Mouse (Mus musculus) thymus, postnatal 36 days (tissue): Measurements from ENCODE around the gene Chst12.

Experiments used
- DNase-seq, 2 experiments: peaks; one replicate each; pipeline ENCODE4 v3.0.0; 2022; ENCODE audit warnings: mixed read lengths in 2 of 2

Gene Chst12

DNA sequence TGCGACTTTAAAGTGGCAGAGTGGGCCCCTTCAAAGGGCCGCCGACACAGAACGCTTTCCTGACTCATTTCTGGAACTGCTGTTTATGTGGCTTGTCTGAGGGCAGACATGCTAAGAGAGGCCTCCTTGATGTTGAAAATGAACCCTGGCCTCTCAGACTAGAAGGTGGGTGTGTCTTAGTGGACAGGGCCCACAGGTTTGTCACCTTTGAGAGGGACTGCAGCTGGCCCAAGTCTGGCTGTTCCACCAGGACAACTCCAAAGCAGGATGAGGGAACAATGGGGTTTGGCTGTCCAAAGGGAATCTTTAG lies 12.5 kb downstream of the Chst12 start:
- DNase-seq: no peak

DNA sequence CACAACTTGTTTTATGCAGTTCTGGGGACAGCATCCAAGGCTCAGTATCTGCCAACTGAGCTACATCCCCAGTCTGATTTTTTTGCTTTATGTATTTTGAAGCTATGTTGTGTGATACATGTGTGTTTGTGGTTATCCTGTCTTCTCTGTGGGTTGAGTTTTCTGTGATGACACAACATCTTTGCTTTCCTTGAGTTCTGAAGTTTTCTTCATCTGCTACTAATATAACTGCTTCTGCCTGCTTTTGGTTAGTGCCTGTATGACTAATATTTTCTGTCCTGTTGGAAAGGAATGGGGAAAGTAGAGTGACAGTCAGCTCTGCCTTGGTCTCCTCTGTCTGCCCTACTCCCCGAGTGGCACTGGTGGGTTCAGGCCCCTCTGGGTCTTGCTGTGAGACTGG lies 15.8 kb downstream of the Chst12 start:
- no peak for DNase-seq

DNA sequence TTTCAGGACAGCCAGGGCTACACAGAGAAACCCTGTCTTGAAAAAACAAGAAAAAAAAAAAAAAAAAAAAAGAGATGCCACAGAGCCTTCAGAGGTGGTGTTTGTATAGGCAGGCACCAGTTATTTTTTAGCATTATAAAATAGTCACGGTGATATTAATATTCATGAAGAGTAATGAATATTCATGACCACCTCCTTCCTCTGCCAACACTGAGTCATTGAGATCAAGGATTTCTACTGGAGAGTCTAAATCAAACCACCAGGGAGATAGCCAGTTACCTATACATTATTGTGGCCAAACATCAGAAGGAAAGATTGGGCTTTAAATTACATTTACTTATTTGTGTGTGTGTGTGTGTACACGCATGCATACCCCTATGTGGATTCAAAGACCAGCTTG lies 21.4 kb downstream of the Chst12 start:
- DNase-seq: no peak

DNA sequence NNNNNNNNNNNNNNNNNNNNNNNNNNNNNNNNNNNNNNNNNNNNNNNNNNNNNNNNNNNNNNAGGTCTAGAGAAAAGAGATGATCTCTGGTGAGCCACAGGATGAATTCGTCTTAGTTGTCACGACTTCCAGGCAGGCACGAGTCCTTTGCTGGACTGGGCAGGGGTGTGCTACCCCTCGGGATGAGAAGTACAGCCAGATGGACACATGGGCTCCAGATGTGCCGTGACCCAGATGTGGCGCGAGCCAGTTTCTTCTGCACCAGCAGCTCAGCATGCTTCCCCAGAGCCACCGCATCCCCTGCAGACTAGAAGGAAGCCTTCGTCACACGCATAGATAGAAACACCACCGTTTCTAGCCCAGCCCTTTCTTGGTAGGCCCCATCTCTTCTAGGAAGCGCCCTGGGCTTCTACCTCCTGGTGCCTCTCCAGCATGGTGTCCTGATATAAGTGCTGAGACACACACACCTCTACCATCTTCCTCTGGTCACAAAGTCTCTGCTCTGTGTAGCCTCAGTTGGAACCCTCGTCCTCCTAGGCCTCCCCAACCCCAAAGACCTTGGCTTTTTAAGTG lies 32.8 kb downstream of the Chst12 start:
- no peak for DNase-seq

DNA sequence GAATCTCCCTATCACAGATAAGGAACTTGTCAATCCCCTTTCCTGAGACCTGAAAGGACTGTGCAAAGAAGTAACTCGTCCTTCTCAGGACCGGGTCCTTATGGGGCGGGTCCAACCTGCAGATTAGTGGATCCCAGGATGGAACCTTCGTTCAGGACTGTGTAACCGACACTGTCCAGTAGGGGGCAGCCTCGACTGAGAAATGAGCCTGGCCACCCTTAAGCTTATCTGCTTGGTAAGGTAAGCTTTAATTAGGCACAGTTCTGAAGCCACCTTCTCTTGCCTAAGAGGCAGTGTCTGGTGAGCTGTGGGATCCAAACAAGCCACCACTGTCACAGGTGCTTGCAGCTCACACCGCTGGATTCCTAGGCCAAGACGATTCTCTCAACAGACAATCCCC lies 34.8 kb downstream of the Chst12 start:
- DNase-seq: peak; percentile 74 to 81

DNA sequence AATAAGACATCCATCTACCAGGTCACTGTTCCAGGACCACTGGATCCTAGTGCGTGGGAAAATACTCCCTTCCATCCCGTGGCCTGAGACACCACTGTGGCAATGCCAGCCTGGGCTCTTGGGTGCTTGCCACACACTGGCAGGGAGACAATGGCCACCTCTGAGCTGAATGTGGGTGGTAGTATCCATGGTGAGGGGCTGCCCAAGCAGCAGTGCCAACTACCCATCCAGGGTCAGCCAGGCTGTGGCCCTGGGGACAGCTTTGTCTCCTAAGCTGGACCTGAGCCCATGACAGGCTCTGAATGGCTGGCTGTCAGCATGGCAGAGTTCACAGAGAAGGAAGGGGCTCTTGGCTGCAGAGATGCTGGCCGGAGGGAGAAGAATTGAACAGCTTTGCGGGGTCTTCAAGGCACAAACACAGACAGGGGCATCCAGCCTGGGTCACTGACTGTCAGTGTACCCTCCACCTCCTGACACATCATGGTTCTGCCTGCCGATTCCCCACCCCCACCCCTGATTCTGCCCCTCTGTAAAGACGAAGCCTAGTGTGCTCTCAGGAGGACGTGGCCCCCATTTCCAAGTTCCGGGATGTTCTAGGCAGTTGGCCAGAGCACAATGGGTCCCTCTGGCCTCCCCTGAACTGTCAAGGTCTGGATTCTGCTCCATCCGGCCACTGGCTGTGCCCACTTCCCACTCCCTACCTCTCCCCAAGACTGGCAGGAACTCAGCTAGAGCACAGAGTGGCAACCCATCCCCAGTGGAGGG lies 37.6 kb downstream of the Chst12 start:
- DNase-seq: no peak

DNA sequence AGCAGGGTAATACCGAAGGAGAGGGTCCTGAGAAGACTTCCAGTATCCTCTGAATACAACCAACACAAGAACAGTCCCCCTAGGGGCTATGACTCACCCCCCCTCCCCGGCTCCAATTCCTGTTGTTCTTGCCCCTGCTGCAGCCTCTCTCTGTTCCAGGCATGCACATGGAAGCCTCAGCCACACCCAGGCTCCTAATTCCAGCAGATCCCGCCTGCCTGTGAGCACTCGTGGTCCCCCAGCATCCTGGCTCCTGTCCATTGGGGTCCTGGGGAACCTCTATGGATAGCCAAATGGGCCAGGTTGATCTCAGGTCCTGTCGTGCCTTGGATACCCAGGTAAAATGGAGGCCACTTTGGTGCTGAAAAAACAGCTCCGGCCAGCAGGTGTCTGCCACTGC lies 40.3 kb downstream of the Chst12 start:
- no peak for DNase-seq

DNA sequence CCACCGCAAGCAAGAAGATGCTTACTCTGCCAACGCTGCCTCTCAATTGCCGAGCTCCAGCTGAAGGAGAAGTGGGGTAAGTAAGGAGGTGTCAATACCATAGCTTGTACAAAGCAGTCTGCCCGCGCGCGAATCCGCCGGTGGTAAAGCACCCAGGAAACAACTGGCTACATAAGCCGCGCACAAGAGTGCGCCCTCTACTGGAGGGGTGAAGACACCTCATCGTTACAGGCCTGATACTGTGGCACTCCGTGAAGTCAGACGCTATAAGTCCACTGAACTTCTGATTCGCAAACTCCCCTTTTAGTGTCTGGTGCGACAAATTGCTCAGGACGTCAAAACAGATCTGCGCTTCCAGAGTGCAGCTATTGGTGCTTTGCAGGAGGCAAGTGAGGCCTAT lies 41.0 kb downstream of the Chst12 start:
- no peak for DNase-seq

DNA sequence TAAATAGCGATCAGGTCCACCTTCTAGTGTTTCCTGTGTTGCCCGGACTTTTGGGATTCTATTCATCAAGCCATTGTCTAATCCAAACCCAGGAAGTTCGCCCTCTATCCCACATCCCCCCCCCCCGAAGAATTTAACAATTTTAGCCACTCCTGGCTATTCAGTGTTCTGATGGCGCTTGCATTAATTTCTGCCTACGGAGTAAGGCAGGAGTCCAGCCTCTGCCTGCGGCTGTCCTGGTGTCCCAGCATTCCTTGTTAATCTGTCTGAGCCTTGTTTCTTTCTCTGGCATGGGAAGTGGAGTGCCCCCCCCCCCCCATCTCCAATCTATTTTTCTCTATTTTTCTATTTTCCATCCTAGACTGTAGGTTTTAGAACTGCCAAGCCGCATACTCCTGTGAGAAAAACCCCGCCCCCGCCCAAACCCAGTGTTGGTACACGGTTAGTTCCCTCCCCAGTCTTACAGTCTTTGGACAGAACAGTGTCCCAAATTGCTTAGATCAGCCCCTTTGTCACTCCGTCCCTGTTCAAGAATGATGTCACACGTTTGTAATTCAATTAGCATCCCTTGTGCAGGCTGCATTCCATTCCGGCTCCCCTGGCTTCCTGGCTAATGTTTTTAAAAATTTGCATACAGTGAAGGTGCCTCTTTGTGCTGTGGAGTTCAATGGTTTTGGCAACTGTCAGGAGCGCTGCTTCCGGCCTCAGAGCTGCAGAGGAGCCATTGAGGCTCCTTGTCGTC lies 44.1 kb downstream of the Chst12 start:
- no peak for DNase-seq

DNA sequence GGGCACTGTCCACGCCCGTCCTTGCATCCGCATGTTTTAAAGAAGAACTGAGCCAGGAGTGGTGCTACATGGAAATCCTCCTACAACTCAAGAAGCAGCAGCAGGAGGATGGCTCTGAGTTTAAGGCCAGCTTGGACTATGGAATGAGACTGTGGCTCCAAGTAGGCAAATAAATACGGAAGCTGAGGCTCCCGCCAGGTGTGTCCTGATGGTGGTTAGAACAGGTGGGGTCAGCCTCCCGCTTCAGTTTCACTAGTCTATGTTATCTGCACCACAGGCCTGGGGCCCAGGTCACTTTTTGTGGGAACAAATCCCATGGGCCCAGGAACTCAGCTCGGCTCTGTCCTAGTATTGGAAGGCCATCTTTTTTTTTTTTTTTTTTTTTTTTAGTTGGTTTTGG lies 48.4 kb downstream of the Chst12 start:
- no peak for DNase-seq

DNA sequence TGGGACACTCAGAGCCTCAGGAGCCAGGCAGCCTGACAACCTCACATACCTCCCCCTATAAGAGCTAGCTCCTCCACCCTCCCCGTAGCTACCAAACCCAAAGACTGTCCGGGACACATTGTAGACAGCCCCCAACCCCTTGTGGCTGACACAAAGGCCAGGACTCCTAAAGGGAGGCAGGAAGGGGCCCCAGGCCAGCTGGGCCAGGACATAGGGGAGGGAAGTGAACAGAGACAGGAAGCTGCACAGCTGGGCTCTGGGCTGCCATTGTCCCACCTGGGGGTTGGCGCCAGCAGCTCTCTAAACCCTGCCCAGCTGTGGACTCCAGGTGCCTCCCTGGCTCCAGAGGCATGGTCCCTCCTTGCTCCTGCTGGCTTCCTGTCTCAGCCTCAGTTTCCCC lies 51.5 kb downstream of the Chst12 start:
- peak in 1 of 2 experiments; percentile 56 for DNase-seq

DNA sequence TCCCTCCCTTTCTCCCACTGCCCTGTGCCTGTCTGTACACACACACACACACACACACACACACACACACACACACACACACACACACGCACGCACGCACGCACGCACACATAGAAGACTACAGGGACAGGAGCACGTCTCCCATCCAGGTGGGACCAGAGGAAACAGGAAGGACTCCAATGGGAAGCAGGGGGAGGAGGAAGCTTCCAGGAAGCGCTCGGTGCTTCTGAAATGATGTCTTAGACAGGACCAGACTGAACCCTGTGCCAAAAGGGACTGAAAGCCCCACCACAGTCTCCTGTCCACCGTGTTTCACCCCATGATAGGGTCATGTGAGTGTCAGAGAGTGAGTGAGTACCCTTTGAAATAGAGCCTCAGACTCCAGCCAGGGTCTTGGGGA lies 57.3 kb downstream of the Chst12 start:
- DNase-seq: no peak

DNA sequence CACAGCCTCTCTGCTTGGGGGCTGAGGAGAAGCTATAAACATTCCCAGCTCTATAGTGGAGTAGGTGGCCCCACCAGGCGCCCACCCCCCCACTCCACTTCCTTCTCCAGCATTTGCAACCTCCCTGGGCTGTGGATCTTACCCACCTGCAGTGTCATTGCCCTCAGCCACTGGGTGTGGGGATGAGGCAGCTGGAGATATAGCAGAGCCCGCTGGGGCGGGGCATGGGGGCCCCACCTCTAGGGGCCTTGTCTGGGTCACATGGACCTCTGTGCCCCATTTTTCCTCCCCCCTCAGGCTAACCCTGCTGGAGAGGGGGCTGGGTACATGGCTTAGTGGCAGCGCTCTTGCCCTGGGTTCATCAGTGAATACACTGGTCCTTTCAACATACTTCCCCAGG lies 59.5 kb downstream of the Chst12 start, which contains the start of gene Grifin:
Grifin (minus strand) TSS at position 176 of the 400 bp plus-strand sequence.
- DNase-seq: peak in 1 of 2 experiments; percentile 46

DNA sequence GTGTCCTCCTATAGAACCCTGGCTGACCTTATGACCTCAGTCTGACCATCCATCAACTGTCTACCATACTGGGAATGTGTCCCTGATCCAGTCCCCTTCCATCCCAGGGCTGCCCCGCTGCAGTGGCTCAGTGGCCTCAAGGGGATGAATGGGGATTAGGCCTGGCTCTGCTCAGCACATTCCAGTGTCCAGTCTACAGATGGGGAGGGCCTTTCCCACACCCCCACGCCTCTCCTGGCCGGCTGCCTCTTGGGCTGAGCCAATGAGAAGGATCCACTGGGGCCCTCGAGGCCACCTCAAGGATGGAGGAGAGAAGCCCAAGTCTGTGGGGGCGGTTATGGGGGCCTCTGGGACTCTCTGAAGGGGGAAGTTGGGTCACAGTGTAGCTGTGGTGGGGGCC lies 60.1 kb downstream of the Chst12 start:
- DNase-seq: no peak

DNA sequence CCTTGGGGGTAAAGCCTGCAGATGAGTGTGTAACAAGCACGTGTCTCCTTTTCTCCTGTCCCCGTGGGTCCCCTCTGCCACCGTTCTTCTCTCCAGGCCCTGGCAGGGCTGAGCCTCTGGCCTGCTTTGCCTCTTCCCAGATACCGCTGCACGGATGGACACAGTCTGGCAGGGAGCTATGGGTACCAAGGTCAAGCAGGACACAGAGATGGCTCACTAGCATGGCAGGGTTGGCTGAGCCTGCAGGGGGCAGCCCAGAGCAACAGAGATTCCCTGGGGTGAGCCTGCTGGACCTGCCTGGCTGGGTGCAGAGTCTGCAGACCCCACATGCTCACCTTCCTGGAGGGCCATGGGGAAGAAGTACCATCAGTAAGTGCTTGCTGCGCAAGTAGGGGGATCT lies 60.5 kb downstream of the Chst12 start:
- DNase-seq: peak; percentile 65 to 72

DNA sequence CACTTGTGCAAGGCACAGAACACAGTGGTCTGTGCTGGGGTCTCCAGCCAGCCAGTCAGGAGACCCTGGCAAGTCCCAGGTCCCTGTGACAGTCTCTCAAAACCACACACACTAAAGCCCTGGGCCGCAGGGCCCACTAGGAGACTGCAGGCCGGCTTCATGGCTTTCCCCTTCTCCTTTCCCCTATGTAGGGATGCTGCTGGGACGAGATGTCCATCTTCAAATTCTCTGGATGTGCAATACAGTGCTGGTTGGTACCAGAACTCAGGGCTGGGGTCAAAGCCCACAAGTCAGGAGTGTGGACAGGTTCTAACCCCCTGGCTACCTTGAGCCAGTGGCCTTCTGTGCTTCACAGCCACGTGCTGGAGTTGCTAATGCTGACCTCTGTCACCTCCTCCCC lies 60.9 kb downstream of the Chst12 start:
- DNase-seq: no peak

DNA sequence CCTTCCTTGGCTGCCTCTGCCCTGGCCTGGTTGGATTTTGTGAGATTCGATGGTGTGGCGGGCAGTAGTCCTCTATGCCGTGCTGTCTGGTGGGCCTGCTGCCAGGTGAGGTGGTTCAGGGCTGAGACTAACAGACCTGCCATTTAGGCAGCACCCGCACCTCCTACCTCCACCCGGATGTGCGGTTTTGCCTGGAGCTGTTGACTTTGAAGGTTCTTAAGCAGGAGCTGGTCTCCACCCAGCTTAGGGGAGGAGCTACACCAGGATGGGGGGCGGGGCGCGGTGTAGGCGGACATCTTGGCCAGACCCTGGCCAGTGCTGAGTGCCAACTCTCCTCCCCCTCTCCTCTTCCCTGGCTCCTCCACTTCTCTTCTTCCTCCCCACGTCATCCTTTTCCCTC lies 62.0 kb downstream of the Chst12 start:
- peak; percentile 90 to 91 for DNase-seq

DNA sequence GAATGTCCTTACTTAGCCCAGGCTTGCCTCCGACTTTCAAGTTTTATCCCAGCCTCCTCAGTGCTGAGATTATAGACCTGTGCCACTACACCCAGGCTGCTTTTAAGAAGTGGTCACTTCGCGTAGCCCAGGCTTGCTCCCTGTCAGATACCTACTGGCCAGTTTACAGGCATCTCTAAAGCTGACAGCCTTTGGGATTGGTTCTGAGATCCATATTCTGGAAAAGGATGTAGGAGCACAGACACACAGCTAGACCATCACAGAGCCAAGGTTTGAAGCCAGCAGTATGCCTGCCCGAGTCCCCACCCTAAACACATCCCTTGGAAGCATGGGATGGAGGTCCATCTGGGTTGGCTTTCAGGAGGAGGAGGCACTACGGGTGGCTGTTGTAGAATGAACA lies 62.4 kb downstream of the Chst12 start:
- peak in 1 of 2 experiments; percentile 7 for DNase-seq

DNA sequence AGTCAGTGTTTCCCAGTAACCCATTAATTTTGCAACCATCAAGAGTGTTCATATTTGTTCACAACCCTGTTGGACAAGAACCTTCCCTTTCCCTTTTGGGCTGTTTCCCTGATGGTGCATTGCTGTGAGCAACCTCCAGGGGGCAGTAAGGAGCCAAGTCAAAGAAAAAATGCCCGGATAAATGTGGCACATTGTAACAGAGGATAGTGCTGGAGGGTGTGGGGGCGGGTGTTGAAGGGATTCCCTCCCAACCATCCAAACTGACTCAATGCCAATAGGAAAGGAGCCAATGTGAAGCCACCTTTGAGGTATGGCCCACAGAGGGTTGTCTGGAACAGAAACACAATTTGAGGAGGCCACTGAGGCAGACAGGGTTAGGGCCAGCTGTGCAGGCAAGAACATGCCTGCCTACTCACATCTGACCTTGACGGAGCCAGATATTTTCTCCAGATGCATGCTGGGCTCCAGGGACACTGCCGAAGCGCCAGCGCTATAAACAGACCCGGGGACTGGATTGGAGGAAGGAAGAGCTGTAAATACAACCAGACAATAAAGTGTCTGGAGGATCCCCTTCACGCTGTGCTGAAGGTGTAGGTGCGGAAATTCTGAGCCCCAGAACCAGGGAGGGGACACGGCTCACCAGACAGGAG lies 63.1 kb downstream of the Chst12 start:
- peak; percentile 55 to 64 for DNase-seq

DNA sequence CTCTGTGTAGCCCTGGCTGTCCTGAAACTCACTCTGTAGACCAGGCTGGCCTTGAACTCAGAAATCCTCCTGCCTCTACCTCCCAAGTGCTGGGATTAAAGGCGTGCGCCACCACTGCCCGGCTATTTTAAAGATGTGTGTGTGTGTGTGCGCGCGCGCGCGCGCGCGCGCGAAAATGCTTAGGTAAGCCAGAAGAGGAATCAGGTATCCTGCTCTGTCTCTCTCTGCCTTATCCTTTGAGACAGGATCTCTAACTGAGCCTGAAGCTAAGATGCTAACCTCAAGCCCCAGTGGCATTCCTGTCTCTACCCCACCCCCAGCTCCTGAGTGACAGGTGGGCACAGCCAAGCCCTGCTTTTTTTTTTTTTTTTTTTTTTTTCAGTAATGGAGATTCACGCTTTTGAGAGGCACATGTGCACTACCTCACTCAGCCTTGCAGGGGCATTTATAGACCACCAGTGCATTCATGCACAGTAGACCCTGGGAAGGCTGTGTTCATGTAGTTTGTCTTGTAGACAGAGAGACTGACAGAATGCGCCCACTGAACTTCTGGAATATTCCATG lies 63.8 kb downstream of the Chst12 start:
- DNase-seq: no peak

DNA sequence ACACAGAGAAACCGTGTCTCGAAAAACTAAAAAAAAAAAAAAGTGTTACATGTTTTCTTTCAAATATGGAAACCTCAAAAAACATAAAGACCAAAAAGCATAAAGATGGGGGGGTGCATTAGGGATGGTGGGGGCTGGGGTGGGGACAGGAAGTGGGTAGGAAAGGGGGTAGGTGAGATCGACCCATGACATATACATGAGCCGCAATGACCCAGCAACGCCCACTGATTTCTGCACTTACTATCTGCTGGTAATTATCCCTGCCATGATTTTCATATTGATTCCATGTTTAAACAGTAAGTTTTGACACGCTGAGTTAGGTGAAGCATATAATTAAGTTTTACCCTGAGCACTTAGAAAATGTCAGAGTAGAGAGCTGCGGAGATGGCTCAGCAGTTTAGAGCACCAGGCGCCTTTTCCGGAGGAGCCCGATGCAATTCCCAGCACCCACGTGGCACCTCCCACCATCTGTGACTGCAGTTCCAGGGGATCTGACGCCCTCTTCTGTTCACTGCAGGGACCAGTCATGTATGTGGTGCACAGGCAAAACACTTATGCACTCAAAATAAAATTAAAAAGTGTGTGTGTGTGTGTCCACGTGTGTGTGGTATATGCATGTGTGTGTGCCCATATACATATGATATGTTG lies 65.0 kb downstream of the Chst12 start:
- no peak for DNase-seq

DNA sequence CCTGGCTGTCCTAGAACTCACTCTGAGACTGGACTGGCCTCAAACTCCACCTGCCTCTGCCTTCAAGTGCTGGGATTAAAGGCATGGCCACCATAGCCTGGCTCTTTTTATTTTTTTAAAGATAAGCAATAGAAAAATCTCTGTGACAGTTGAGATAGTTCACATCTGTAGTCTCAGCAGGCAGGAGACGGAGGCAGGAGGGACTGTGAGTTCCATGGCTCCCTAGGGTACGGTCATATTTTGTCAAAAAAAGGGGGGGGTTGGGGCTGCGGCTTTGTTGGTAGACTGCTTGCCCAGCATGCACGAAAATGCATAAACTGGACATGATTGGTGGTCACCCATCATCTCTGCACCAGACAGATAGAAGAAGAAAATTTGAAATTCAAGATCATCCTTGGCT lies 65.9 kb downstream of the Chst12 start:
- DNase-seq: no peak

DNA sequence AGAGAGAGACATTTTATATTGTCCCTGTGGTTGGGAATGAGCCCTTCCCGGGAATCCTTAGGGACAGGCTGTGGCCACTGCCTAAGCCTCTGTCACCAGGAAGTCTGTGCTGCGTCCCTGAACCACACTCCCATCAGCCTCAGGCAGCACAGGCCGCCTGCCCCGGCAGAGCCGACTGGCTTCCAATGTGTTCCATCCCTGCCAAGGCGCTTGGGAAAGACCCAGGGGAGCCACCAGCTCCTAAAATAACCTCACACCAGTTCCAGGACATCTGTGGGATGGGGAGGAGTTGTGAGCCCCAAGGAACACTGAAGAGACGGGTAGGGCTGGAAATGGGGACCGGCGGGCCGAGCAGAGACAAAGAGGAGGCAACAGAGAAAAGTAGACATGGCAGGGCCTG lies 66.3 kb downstream of the Chst12 start:
- no peak for DNase-seq
